Mouse (Mus musculus) neural tube, embryonic 10.5 days (tissue): Measurements from ENCODE around the gene Capzb.

Experiments
- DNase-seq: peaks from one replicate; pipeline ENCODE4 v3.0.0-alpha.2; 2017; ENCODE audit warnings: low spot score; ENCODE audit errors: extremely low spot score

Gene Capzb

DNA sequence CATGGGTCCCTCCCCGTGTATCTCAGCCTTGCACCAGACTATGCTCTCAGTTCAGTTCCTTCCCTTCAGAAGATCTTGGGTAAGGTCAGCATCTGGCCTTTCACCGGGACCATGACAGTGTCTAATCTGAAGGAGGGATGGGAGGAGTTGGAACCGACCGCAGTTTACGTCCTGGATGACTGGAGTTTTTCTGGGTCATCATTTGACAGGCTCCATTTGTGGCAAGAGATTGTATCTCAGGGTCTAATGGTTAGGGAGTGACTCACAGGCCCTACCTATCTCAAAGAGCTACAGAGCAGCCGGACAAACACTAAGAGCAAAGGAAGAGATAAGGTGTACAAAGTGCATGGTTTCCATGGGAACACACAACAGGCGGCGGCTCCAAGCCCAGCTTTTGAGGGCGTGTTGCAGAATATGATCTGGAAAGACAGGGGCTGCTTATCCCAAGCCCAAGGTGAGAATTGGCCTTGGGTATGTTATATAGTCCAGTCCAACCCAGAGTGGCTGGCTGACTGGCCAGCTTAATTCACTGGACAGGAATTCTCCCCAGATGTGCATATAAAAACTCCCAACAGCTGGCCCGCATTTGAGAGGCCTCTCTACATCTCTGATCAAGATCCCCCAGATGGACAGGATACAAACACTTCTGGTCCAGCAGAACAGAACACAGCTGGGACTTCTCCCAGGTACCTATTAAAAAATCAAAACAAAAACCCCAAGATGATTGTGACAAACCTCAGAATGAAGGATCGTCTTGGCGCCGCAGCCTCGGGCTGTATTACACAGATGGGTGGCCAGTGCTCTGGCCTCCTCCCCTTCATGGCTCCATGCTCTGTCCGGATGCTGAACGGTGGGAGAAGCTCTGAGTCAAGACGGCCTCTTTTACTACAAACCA lies 12.7 kb upstream of the Capzb start:
- DNase-seq, result no peak

DNA sequence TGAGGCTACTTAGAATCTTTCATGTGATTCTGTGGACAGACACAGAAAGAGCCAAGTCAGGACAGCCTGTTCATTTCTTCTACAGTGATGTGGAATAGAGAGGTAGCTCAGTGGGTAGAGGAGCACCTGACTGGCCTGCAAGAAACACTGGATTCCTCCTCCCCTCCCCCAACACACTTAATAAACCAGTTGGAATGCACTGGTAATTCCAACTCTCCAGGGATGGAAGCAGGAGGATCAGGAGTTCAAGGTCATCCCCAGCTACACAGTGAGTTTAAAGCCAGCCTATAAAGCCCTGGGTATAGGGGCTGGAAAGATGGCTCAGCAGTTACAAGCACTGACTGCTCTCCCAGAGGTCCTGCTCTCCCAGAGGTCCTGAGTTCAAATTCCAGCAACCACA lies 10.2 kb upstream of the Capzb start:
- DNase-seq, result no peak

DNA sequence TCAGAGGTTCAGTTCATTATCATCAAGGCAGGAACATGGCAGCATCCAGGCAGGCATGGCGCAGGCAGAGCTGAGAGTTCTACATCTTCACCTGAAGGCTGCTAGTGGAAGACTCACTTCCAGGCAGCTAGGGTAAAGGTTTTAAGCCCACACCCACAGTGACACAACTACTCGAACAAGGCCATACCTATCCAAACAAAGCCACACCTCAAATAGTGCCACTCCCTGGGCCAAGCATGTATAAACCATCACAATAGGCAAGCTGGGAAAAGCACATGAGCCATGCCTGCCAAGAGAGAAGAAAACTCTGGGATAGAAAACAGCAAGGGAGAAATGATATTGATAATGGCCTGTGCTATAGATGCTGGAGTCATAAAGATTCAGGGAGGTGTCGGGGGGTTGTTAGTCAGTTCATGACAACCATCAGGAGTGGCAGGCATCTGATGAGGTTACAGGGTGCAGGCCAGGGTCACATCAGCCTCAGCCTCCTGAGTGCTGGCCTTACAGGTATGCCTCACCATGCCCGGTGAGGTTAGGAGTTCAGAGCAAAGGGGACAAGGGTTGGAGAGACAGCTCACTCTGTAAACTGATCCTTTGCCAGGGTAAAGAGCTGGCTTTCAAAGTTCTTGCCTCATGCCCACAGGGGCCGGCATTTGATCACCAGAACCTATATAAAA lies 6.8 kb upstream of the Capzb start:
- DNase-seq, result no peak

DNA sequence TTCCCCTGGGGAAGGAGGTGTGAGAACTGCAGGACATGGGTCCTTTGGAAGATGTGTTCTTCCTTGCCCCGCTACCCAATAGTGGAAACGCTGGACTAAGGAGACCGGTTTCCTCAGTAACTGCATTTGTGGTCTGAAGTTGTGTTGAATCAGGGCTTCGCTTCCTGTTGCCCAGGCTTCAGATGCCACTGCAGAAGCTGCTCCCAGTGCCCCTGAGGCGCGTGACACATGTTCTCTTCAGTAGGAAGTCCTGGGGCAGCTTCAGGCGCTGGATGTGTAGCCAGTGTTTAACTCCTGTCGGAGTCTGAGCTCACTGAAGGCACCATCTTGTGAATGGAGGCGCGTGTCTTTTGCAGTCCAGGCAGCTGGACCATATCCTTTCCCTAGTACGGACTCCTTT lies 4.8 kb upstream of the Capzb start:
- DNase-seq, result no peak

DNA sequence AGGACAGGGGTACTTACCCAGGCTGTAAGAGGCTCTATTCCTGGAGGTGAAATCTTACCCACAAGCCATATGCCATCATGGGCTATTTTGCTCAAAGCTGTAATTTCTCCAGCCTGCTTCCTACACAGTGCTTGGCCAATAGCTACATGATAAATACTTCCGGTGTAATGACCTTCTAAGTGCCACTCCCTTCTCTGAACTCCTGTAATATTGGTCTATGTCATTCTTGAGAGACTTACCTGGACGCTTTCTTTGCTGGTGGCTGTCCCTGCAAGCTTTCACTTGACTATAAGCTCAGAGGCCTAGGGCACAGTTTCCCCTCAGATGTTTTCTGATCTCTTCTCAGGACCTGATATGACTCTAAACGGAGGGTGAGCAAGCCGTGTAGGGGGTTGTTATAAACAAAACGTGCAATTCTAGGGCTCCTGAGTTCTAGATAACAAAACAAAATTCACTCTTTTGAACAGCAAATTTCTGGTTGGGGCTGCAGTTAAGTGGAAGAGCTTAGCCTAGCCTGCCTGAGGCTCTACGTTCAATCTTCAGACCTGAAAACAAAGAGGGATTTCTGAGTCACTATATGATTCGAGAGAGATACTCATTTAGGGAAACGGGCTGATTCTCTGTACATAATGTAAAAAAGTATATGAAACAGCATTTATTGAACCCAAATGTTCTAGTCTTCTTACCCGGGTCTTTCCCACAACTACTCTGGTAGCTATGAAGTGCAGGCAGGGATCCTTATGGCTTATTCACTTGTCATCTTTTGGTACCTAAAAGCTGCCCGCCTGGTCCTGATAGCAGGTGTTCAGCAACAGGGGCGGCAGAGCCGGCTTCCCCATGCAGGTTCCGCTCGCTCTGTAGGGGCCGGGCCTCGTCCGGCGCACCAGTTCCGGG lies 847 bp upstream of the Capzb start:
- no peak for DNase-seq

DNA sequence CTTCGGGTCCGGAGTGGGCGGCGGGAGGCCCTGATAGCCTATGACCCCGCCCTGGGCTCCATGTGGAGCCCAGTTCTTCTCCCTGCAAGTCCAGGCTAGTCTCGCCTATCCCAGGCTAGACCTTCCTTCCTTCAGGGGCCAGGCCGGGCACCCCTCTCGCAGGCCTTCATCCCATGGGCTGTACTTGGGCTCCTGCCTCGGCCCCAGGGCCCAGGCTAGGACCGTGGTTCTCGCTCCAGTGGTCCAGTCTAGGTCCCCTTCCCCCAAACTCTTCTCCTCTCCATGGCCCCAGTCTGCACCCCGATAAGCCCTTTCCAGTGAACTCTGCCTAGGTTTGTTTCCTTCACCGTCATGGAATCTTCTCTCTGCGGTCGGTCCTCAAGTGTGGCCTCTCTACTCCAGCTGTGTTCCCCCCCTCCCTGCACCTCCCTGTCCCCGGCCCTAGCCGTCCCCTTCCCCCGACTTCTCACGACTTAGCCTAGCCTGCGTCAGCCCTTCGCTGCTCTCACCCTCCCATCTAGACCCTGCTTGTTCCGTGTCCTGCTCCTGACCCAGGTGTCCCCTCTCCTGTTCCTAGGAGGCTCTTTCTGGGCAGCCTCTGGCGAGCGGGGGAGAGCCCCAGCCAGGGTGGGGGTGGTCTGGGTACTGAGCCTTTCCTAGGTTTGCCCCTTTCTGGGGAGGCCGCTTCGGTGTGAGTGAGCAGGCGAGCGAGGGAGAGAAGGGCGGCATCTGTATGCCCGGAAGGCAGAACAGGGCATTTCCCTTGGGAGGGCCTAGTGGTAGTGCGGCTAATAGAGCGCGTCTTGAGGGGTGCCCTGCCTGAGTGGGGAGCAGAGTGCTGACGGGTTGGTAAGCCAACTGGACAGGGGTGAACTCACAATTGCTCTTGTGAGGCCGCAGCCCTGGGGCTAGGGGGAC lies 736 bp downstream of the Capzb start:
- peak; percentile 39 for DNase-seq

DNA sequence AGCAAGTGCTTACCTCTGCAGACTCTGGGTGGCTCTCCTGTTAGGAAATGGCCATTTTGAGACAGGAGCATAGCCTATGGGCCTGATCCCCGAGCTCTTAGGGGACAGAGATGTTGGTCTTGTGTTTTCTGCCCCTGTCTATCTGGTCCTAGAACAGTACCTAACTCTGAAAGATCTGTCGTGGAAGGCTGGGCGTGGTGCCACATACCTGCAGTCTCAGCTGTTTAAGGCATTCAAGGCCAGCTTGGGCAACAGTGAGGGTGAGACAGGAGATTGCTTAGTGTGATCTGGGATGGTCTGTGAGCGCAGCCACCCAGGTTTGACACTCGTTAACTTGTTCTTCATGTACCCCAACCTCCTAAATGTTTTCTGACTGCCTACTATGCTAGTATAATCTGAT lies 2.4 kb downstream of the Capzb start:
- DNase-seq, result no peak

DNA sequence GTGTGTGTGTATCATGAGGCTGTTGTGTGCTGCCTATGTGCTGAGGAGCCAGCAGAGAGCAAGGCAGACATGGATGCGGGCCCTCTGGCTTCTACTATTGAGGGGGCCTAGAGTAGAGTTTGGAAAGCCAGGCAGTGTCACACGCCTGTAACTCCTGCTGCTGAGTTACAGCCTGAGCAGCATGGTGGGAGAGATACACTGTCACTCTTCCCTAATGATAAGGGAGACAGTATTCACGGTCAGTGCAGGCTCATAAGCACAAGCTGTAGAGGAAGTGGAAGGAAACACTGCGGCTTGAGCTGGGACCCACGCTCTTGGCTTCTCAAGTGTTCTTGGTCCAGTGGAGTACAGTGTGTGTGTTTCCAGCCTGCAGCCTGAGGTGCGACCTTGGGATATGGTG lies 3.8 kb downstream of the Capzb start:
- DNase-seq, result no peak

DNA sequence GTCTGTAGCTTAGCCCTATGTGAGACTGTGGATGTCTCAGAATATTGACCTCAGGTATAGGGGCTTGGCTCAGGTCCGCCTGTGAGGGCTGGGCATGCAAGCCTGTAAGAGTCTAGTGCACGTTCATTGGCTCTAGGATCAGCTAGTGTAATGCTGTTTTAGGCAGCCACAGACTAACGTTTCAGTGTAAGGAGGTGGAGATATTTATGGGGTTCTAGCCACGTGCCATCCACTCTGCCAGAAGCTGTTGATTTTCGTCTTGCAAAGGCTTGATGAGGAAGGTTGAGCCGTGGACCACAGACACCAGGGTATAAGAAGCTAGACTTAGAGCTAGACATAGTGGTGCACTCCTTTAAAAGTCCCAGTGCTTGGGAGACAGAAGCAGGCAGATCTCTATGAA lies 4.2 kb downstream of the Capzb start:
- no peak for DNase-seq

DNA sequence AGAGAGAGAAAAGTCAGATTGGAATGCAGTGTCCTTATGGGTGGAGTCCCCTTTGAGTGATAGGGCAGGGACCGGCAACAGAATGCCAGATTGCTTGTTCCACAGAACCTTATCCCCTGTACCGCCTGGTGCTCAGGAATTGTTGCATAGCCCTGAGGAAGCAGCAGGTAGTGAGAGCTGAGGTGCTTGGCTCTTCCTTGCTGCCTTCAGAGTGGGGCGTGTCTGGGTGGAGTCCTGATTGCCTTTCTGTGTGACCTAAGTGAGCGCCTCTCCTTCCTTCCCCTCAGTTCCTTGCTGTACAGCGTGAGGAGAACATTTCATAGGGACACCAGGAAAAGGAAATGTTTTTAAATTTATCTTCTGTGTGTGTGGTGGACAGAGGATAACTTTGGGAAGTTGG lies 4.8 kb downstream of the Capzb start:
- no peak for DNase-seq

DNA sequence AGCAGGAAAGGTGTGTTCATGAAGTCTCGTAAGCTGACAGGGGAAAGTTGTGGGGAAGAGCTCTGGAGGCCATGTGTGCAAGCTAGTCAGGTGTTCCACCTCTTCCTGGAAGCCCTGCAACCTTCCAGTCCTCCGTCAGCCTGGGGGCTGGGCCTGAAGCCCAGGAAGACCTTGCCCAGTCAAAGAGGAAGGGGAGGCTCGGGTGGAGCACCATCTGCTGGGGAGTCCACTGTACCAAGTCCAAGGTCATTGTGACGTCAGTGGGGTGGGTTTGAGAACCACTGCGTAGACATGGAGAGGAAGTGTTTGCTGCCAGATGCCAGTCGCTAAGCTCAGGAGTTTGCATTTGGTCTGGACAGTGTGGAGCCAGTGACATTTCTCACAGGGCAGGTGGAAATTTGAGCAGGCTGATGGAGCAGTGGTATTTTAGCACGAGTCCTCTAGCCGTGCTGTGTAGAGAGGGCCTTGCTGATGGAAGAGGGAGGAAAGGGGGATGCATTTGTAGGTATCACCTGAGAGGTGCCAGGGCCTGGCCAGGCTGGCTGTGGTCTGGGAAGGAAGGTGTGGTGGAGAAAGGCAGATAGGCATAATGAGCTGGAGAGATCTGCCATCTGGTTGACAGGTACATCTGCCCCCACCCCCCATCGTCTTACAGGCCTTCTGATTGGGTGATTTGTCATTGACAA lies 5.4 kb downstream of the Capzb start:
- DNase-seq, result no peak

DNA sequence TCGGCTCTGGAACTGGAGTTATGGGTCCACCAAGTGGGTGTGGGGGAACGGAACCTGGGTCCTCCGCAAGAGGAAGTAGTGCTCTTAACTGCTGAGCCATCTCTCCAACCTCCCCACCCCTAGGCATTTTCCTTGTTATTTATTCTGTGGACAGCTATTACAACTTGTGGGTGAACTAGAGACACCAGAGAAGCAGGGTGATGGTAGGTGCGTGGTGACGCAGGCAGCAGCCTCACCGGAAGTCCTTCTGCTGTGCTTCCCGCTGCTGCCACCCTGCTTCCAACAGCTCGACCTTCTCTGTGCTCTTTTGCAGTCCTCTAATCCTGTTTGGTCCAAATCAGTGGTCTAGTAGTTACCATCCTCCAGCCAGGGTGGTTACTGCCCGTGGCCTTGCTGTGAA lies 6.4 kb downstream of the Capzb start:
- DNase-seq, result no peak

DNA sequence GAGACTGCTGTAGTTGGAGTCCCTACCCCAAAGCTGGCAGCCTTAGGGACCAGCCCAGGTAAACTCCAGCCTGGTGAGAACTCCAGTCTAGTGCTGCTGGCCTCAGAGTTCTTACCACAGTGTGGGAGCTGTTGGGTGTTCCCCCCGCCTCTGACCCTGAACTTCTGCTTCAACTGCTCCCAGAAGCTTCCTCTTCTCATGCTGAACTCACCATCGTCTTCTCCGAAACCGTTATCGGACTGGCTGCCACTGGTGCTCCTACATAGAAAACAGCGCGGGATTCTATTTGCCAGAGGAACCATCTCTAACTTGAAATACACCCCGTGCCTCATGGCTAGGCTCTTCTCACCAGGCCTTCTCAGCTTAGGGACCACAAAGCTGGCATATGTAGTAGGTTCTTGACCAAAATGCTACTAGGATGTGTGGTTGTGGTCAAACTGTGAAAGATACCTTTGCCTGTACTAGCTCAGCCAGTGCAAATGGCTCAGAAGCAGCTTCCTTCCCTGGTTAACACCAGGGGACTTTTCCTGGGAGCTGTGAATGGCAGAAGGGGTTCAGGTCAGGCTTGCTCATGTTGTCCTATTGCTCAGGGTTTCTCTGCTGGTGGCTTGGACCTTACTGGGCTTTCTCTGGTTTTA lies 7.1 kb downstream of the Capzb start:
- no peak for DNase-seq

DNA sequence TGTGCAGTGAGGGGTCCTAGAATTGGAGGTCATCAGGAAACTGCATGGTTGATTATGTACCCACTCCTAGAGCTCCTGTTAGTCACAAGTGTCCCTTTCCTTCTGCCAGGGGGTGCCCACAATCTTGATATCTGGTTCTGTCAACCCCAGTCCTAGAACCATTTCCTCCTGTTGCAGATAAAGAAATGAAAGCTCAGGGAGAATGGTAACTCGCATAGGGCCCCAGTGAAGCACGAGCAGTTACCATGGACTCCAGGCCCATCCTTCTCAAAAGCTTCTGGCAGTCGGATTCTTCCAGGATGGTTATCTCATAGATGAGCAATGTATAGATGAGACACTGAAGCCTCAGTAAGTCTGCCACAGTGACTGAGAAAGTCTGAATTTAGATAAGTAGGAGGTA lies 8.2 kb downstream of the Capzb start:
- DNase-seq, result no peak

DNA sequence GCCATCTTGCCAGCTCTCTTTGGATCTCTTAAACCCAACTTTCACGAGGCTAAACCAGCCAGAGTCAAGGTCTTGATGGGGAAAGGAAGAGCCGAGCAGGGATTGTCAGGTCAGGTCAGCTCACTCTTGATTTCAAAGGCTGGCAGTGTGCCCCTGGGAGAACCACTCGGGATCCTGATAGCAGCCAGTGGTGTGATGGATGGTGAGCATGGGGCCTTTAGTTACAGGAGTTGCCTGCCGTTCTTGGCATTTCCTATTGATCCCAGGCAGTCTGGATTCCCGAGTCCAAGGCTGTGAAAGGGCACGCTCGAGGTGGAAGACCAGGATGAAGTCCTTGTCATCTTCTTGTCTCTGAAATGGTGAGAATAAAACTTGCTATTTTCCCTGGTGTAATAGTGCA lies 9.9 kb downstream of the Capzb start:
- DNase-seq, result no peak

DNA sequence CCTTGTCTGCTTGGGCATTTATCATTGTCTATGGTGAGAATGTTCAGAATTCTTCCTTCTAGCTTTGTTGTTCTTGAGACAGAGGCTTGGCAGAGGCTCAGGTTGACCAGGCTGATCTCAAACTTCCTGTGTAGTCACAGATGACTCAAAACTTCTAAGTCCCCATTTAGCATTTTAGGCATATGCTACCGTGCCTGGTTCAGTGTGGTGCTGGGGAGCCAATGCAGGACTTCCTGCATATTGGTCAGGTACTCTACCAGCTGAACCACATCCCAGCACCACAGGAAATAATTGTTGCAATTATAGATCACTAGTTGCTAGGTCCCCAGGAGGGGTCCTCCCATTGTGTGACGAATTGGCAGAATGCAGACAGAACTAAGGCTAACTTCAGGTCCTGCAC lies 10.7 kb downstream of the Capzb start:
- DNase-seq, result no peak

DNA sequence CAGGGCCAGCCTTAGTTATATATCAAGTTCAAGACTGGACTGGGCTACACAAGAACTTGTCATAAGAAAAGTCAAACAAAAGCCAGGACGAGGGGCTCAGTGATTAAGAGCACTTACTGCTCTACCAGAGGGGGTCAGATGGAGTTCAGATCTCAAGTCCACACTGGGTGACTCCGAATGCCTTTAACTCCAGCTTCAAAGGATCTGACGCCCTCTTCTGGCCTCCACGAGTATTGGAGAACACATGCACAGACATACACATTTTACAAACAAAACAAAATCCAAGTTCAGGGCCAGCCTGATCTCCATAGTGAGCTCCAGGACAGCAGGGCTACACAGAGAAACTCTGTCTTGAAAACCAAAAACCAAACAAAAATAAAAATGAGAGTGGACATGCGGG lies 13.1 kb downstream of the Capzb start:
- no peak for DNase-seq

DNA sequence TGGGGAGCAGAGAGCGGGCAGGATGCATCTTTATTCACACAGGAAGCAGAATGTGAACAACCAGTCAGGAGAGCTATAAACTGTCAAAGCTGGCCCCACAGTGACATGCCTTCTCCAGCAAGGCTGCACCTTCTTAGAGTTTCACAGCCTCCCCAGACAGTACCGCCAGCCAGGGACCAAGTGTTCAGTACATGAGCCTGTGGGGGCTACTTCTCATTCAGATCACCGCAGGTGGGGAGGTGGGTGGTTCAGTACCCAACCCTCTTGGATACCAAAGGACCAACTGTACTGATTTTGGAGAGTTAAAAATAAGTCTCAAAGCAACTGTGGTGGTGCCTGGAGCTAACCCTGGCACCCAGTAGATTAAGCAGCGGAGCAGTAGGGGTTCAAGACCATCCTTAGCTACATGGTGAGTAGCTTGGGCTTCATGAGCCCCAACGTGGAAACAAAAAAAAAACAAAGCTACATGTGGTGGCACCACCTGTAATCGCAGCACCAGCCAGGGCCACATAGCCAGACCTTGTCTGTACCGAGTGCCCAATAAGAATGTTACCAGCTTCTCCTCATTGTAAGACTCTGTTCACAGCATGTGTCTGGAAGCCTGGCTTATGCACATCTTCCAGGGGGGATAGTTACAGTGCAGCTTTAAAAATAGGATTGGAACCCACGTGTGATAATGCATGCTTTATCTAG lies 13.8 kb downstream of the Capzb start:
- DNase-seq, result no peak
